Mouse (Mus musculus) adrenal gland, adult 18-20 months (tissue): Measurements from ENCODE around the gene Rere. TPM values are rescaled to one million over a fixed set of nuclear protein-coding genes. Genes with fewer than 3 reads are reported as not detected.
A peak's percentile ranks its signal among the peaks of the same experiment; 100 is the strongest.
"Not testable (repeated sequence)": the region's sequence is repeated elsewhere in the genome, so short reads cannot be mapped to it uniquely, and the experiment has no call there.

Experiments
- DNase-seq, 2 experiments: peaks; one replicate each; pipeline ENCODE4 v3.0.0; 2021 to 2022; ENCODE audit warnings: low spot score in 2 of 2
- total RNA-seq, 2 experiments: library from RNA; stranded (reverse); gene quantifications; 1 replicate in 1 of 2; 2 replicates in 1 of 2; pipeline ENCODE4 v1.2.3; 2021

Rere gene
- total RNA-seq, 2 experiments from 2014 or later: 87.8 to 100 TPM

GRCm38 (mm10) chr4:150595071-150595470 is 313.6 kb downstream of the Rere start:
- no peak for DNase-seq

- DNase-seq: no peak
These were observed 314.5 kb downstream of the Rere start for GRCm38 (mm10) chr4:150595991-150596390.

- no peak for DNase-seq
These were observed 317.2 kb downstream of the Rere start for GRCm38 (mm10) chr4:150598686-150599085.

GRCm38 (mm10) chr4:150599119-150599992 is 317.9 kb downstream of the Rere start:
- DNase-seq: no peak

GRCm38 (mm10) chr4:150600503-150600902 is 319.1 kb downstream of the Rere start:
- not testable (repeated sequence) for DNase-seq

GRCm38 (mm10) chr4:150601489-150601888 is 320.0 kb downstream of the Rere start:
- no peak for DNase-seq

GRCm38 (mm10) chr4:150603366-150604061 is 322.1 kb downstream of the Rere start:
- DNase-seq: no peak

GRCm38 (mm10) chr4:150605804-150606203 is 324.4 kb downstream of the Rere start:
- DNase-seq: no peak

- no peak for DNase-seq
These were observed 325.2 kb downstream of the Rere start for GRCm38 (mm10) chr4:150606449-150607161.

- no peak for DNase-seq
These were observed 327.2 kb downstream of the Rere start for GRCm38 (mm10) chr4:150608670-150609069.

- no peak for DNase-seq
These were observed 332.3 kb downstream of the Rere start for GRCm38 (mm10) chr4:150613715-150614114.

GRCm38 (mm10) chr4:150615251-150616028 is 334.0 kb downstream of the Rere start:
- no peak for DNase-seq

- no peak for DNase-seq
These were observed 334.6 kb downstream of the Rere start for GRCm38 (mm10) chr4:150616029-150616420.

- no peak for DNase-seq
These were observed 335.4 kb downstream of the Rere start for GRCm38 (mm10) chr4:150616841-150617240.

- no peak for DNase-seq
These were observed 337.6 kb downstream of the Rere start for GRCm38 (mm10) chr4:150619011-150619410.

GRCm38 (mm10) chr4:150622641-150623040 is 341.2 kb downstream of the Rere start:
- no peak for DNase-seq

GRCm38 (mm10) chr4:150624214-150624823 is 342.9 kb downstream of the Rere start:
- no peak for DNase-seq

GRCm38 (mm10) chr4:150624933-150625332 is 343.5 kb downstream of the Rere start:
- no peak for DNase-seq

- DNase-seq: peak; percentile 67 to 69
These were observed 344.0 kb downstream of the Rere start for GRCm38 (mm10) chr4:150625425-150625824.
